Mouse (Mus musculus): ENCODE measurements around the gene Syn3. TPM values are rescaled to one million over a fixed set of nuclear protein-coding genes. Genes with fewer than 3 reads are reported as not detected.

Syn3 gene
- polyA plus RNA-seq, 1 experiment: 0.18 TPM

- WGBS: 77% methylated on average over 2 of the region's 2 CpGs
- H3K36me3 ChIP-seq (ENCODE audit: control insufficient read depth, insufficient read depth, low read length): no peaks in the 10 kb centered on the region
- TF ChIP-seq CTCF (IDR thresholded peaks at IDR 0.05; ENCODE audit: extremely low read depth, insufficient read depth, insufficient read length, insufficient replicate concordance) (no peak), POLR2A (IDR thresholded peaks at IDR 0.05; ENCODE audit: low read depth, low read length) (no peak)
- no peak for DNase-seq (ENCODE audit: low read depth in 1 of 2, low spot score in 2 of 2)
- no peak overlapping the region for H3K27ac ChIP-seq (ENCODE audit: insufficient read depth, low read length)
- no peak overlapping the region for H3K4me3 ChIP-seq (ENCODE audit: extremely low read depth, insufficient read depth, insufficient read length)
- no peaks in the 10 kb centered on the region for H3K27me3 ChIP-seq (ENCODE audit: control insufficient read depth, insufficient read depth, low read length)
- no peaks in the 10 kb centered on the region for H3K4me1 ChIP-seq (ENCODE audit: control insufficient read depth, insufficient read depth, insufficient read length)
Observed at GRCm38 (mm10) chr10:86389913-86390312, 108.8 kb downstream of the Syn3 start.

DNA sequence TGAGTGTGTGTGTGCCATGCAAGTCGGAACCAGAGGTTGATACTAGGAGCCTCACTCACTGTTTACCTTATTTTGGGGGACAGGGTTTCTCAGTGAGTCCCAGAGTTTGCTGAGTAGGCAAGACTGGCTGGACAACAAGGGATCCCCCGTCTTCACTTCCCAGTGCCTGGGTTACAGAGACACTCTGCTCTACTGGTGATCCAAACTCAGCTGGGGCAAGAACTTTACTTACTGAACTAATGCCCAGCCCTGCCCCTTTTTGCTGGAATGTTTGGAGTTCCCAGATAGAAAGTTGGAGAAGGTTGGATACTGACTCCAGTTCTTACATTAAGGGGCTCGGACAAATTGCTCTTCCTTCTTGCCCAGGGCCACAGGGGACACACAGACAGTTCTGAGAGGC lies 109.3 kb downstream of the Syn3 start:
- no peak overlapping the region; the same call in 1 of the 2 replicates for H3K4me3 ChIP-seq (ENCODE audit: extremely low read depth, insufficient read depth, insufficient read length)
- 86% methylated on average over 3 of the region's 3 CpGs for WGBS
- H3K36me3 ChIP-seq (ENCODE audit: control insufficient read depth, insufficient read depth, low read length): no peaks in the 10 kb centered on the region
- TF ChIP-seq POLR2A (IDR thresholded peaks at IDR 0.05; ENCODE audit: low read depth, low read length): no peak
- TF ChIP-seq CTCF (IDR thresholded peaks at IDR 0.05; ENCODE audit: extremely low read depth, insufficient read depth, insufficient read length, insufficient replicate concordance): no peak
- no peaks in the 10 kb centered on the region for H3K27me3 ChIP-seq (ENCODE audit: control insufficient read depth, insufficient read depth, low read length)
- no peak overlapping the region for H3K27ac ChIP-seq (ENCODE audit: insufficient read depth, low read length)
- H3K4me1 ChIP-seq (ENCODE audit: control insufficient read depth, insufficient read depth, insufficient read length): no peaks in the 10 kb centered on the region
- DNase-seq (ENCODE audit: low read depth in 1 of 2, low spot score in 2 of 2): no peak

- 86% methylated on average over 6 of the region's 6 CpGs for WGBS
- TF ChIP-seq POLR2A (IDR thresholded peaks at IDR 0.05; ENCODE audit: low read depth, low read length): no peak
- TF ChIP-seq CTCF (IDR thresholded peaks at IDR 0.05; ENCODE audit: extremely low read depth, insufficient read depth, insufficient read length, insufficient replicate concordance): no peak
- no peak overlapping the region for H3K27ac ChIP-seq (ENCODE audit: insufficient read depth, low read length)
- H3K27me3 ChIP-seq (ENCODE audit: control insufficient read depth, insufficient read depth, low read length): no peaks in the 10 kb centered on the region
- H3K4me1 ChIP-seq (ENCODE audit: control insufficient read depth, insufficient read depth, insufficient read length): no peaks in the 10 kb centered on the region
- no peaks in the 10 kb centered on the region for H3K36me3 ChIP-seq (ENCODE audit: control insufficient read depth, insufficient read depth, low read length)
- H3K4me3 ChIP-seq (ENCODE audit: extremely low read depth, insufficient read depth, insufficient read length): no peak overlapping the region
- DNase-seq (ENCODE audit: low read depth in 1 of 2, low spot score in 2 of 2): no peak
Observed at GRCm38 (mm10) chr10:86388803-86389202, 109.9 kb downstream of the Syn3 start.

- WGBS: 73% methylated on average over 5 of the region's 5 CpGs
- Histone ChIP-seq H3K27ac (ENCODE audit: insufficient read depth, low read length) (no peak overlapping the region), H3K27me3 (ENCODE audit: control insufficient read depth, insufficient read depth, low read length) (no peaks in the 10 kb centered on the region), H3K4me1 (ENCODE audit: control insufficient read depth, insufficient read depth, insufficient read length) (no peaks in the 10 kb centered on the region), H3K4me3 (ENCODE audit: extremely low read depth, insufficient read depth, insufficient read length) (no peak overlapping the region), H3K36me3 (ENCODE audit: control insufficient read depth, insufficient read depth, low read length) (no peaks in the 10 kb centered on the region)
- DNase-seq (ENCODE audit: low read depth in 1 of 2, low spot score in 2 of 2): no peak
- TF ChIP-seq CTCF (IDR thresholded peaks at IDR 0.05; ENCODE audit: extremely low read depth, insufficient read depth, insufficient read length, insufficient replicate concordance): no peak
- TF ChIP-seq POLR2A (IDR thresholded peaks at IDR 0.05; ENCODE audit: low read depth, low read length): no peak
Observed at GRCm38 (mm10) chr10:86387821-86388440, 110.8 kb downstream of the Syn3 start.

DNA sequence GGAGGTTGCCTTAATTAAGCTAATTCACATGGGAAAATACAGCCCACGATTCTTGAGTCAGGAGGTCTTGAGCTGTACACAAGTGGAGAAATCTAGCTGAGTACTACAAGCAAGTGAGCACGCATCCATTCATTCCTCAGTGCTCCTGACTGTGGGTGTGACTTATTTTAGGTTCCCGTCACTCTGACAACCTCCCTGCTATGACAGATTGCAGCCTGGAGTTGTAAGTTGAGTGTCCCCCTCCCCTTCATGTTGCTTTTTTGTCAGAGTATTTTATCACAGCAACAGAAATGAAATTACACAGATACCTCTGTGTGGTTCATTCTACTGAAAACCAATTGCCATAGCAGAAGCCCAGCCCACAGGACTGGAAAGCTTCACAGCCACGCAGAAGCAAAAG lies 112.5 kb downstream of the Syn3 start:
- H3K27me3 ChIP-seq (ENCODE audit: control insufficient read depth, insufficient read depth, low read length): no peaks in the 10 kb centered on the region
- DNase-seq (ENCODE audit: low read depth in 1 of 2, low spot score in 2 of 2): no peak
- no peak for TF ChIP-seq CTCF (IDR thresholded peaks at IDR 0.05; ENCODE audit: extremely low read depth, insufficient read depth, insufficient read length, insufficient replicate concordance)
- no peak for TF ChIP-seq POLR2A (IDR thresholded peaks at IDR 0.05; ENCODE audit: low read depth, low read length)
- WGBS: 86% methylated on average over 4 of the region's 4 CpGs
- no peaks in the 10 kb centered on the region for H3K36me3 ChIP-seq (ENCODE audit: control insufficient read depth, insufficient read depth, low read length)
- no peak overlapping the region for H3K4me3 ChIP-seq (ENCODE audit: extremely low read depth, insufficient read depth, insufficient read length)
- H3K27ac ChIP-seq (ENCODE audit: insufficient read depth, low read length): no peak overlapping the region
- H3K4me1 ChIP-seq (ENCODE audit: control insufficient read depth, insufficient read depth, insufficient read length): no peaks in the 10 kb centered on the region

DNA sequence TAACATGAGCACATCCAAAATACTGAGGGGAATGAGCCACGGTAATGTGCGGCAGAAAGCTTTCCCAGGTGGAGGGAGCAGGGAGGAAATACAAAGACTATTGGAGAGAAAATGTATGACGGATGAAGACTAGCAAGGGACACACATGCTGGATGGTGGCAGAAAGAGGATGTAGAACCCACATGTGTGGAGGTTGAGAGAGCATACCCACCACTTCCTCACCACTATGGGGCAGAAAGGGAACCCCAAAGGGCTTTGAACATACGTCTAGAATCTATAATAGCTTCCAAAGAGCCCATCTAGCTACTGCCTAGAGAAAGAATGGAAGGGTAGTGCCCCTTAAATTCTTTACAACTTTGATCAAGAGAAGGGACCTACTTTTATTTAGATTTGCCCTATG lies 113.0 kb downstream of the Syn3 start:
- no peaks in the 10 kb centered on the region for H3K27me3 ChIP-seq (ENCODE audit: control insufficient read depth, insufficient read depth, low read length)
- DNase-seq (ENCODE audit: low read depth in 1 of 2, low spot score in 2 of 2): no peak
- TF ChIP-seq CTCF (IDR thresholded peaks at IDR 0.05; ENCODE audit: extremely low read depth, insufficient read depth, insufficient read length, insufficient replicate concordance): no peak
- no peak for TF ChIP-seq POLR2A (IDR thresholded peaks at IDR 0.05; ENCODE audit: low read depth, low read length)

GRCm38 (mm10) chr10:86384655-86385054 lies 114.0 kb downstream of the Syn3 start:
- Histone ChIP-seq H3K27me3 (ENCODE audit: control insufficient read depth, insufficient read depth, low read length) (no peaks in the 10 kb centered on the region), H3K27ac (ENCODE audit: insufficient read depth, low read length) (no peak overlapping the region), H3K4me1 (ENCODE audit: control insufficient read depth, insufficient read depth, insufficient read length) (no peaks in the 10 kb centered on the region), H3K36me3 (ENCODE audit: control insufficient read depth, insufficient read depth, low read length) (no peaks in the 10 kb centered on the region), H3K4me3 (ENCODE audit: extremely low read depth, insufficient read depth, insufficient read length) (no peak overlapping the region)
- no peak for DNase-seq (ENCODE audit: low read depth in 1 of 2, low spot score in 2 of 2)
- 87% methylated on average over 2 of the region's 2 CpGs for WGBS
- no peak for TF ChIP-seq POLR2A (IDR thresholded peaks at IDR 0.05; ENCODE audit: low read depth, low read length)
- no peak for TF ChIP-seq CTCF (IDR thresholded peaks at IDR 0.05; ENCODE audit: extremely low read depth, insufficient read depth, insufficient read length, insufficient replicate concordance)

More for the DNA sequence above, 113.0 kb downstream of the Syn3 start:
- H3K27ac ChIP-seq (ENCODE audit: insufficient read depth, low read length): no peak overlapping the region
- no peaks in the 10 kb centered on the region for H3K4me1 ChIP-seq (ENCODE audit: control insufficient read depth, insufficient read depth, insufficient read length)
- H3K36me3 ChIP-seq (ENCODE audit: control insufficient read depth, insufficient read depth, low read length): no peaks in the 10 kb centered on the region
- 13% methylated on average over 4 of the region's 4 CpGs for WGBS
- H3K4me3 ChIP-seq (ENCODE audit: extremely low read depth, insufficient read depth, insufficient read length): no peak overlapping the region
